Mouse (Mus musculus) retina, postnatal 7 days (tissue): ENCODE measurements around the gene Tmem245.

ENCODE experiments used
- DNase-seq: peaks from one replicate; pipeline ENCODE4 v3.0.0-alpha.2; 2012; ENCODE audit warnings: low read depth, low spot score

The Tmem245 gene

DNA sequence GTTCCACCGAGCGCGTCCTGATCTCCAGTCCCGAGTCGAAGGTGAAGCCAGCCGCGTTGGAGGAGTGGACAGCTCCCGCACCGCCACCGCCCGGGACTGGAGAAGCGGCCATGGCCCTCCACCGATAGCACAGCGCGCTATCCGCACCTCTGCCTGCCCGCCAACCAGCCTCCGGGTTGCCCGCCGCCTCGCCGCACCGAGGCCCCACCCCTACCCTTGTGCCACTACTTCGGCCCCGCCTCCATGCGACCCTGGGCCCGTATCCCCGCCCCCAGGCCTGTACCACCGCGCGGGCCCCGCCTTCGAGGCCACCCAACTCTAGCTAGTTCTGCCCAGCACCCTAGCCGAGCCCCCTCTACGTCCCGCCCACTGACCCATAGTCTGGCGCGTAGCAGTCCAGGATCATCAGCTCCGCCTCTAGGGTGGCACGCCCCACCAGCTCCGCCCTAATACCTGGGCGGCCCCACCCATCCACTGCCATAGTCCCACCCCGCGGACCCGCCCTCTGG, 82.2 kb downstream of the Tmem245 start, which contains the start of gene Ctnnal1:
TSS of gene Ctnnal1 (minus strand) at position 186 of the 509 bp plus-strand sequence.
- peak; percentile 79 for DNase-seq

DNA sequence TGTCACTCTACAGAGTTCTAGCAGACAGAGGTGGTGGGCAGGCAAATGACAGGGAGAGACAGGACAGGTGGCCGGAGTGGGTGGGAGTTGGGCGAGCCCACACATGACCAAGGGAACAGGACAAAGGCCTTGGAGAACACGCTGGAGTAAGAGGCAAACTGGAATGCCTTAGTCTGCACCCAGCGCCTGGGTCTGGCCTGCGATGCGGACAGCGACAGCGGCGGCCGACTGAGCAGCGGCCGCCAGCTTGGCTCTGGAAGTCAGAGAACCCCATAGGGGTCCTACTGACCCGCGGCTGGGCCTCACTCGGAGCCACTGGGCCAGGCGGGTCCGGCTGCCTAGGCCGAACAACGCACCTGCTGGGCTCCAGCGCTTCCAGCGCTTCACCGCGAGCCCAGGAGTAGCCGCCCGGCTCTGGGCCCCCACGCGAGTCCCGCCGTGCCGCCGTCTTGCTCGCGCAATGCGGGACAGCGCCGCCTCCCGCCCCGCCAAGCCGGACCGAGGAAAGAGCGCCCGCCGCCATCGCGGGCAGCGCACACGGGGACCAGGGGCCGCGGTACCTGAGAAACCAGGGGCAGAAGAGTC, 82.7 kb downstream of the Tmem245 start:
- peak; percentile 4 for DNase-seq

DNA sequence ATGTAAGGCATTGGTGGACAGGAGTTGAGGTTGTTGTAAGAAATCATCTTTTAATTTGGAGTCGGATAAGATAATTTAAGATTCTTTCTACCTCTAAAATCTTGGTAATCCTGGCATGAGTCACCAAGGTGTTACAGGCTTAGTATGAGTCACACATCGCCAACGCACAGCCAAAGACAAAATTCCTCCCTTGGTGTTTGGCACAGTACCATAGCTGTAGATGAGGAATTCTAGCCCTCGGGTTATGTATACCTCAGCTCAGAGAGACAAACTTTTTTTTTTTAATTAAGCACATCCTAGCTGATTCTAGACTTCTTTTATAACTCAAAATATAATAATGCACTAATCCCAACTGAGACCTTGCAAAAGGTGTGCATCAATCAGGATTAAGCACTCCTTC, 83.2 kb downstream of the Tmem245 start:
- DNase-seq: no peak

DNA sequence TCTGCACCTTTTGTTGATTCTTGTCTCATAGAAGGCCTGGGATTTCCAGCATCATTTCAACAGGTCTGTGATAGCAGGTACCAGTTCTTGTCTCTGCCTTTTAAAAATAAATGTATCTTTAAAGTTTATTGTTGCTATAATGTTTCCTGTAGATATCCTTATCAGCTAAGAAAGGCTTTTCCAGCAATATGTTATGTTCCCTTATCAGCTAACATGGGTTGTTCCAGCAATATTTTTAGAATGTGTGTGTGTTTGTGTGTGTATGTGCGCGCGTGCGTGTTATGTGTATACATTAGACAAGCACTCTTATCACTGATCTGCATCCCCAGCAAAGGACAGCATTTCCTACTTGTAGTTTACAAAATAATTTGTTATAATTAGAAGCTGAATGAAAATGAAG, 85.7 kb downstream of the Tmem245 start:
- DNase-seq: no peak

DNA sequence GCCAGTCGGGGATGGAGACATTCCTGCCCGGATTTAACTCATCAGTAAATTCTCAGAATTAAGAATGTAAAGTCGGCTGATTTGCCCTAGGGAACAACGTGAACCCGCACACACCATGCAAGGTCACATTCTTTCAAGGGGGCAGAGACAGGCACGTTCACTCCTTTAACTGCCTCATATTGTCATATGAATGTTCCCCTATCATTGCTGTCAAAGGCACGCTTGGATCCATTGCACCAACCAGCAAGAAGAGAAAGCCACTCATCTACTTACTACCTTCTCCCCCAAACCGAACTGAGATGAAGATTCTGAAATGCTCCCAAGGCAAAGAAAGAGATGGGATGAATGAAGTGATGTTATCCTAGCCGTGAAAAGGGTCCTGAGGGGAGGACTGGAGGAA, 88.5 kb downstream of the Tmem245 start:
- DNase-seq: no peak

DNA sequence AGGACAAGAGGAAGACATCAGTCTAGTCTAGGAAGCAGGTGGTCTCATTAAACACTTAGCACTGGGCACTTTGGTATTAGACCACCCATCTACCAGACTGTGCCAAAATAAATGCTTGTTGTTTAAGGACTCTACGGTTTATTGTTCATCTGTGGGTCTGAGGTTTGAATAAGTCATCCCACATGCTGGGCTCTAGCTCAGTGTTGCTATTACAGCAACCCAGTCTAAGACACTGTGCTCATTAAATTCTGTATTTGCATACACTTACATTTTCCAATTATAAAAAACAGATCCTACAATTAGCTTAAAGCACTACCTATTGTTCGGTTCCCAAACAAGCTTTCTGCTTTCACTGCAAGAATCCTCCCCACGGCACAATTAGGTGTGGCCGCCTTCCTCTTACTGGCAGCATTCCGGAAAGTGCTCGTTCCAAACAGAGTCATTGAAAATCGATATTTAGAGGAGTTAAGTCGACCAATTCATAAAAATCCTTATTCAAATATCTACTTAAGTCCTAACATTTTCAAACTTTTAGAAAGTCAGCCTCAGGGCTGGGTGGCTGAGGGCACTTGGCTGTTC, 90.8 kb downstream of the Tmem245 start:
- DNase-seq: no peak

DNA sequence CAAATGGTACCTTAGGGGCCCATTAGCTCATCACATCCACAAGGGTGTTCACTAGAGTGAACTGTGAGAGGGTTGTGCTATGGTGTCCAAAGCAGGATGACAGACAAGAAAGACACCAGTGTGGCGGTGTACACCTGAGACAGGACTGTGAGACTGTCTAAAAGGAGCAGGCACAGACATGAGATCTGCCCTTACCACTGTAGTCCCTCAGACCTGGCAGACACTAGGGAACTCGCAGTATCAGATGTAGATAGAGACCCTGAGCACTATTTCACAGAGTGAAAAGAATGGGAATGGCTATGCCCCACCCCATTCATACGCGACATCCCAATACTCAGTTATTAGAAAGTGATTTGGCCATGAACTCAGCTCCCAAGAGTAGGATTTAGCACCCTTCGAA, 91.3 kb downstream of the Tmem245 start:
- DNase-seq: no peak

DNA sequence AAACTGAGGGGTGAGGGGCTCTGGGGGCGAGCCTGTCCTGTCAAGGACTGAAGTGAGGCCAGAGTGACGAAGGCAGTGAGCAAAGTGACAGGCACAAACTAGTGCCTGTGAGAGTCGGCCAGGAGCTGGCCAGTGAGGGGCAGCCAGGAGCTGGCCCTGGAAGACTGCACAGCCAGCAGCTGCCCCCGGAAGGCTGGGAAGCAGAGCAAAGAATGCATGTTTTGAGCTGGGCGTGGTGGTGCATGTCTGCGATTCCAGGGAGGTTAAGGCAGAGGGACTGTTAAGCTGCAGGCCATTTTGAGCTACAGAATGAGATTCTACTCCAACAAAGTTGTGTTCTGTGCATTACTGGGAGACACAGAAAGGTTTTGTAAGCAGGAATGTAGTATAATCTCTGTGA, 96.5 kb downstream of the Tmem245 start:
- DNase-seq: no peak

DNA sequence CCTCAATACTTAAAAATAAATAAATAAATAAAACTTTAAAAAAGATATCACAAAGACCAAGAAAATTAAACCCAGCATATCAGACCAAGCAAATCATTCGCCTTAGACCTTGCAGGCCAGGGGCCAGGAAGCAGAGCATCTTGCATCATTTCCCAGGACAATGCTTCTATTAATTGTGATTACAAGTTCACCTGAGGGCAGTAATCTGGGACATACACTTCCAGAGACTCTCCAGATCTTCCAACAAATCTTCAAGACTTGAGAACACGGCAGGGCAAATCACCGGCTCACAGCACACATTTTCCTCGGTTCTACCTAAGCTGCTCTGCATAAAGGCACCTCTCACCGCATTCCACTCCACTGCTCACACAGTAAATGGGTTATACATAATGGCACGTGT, 99.2 kb downstream of the Tmem245 start:
- no peak for DNase-seq

DNA sequence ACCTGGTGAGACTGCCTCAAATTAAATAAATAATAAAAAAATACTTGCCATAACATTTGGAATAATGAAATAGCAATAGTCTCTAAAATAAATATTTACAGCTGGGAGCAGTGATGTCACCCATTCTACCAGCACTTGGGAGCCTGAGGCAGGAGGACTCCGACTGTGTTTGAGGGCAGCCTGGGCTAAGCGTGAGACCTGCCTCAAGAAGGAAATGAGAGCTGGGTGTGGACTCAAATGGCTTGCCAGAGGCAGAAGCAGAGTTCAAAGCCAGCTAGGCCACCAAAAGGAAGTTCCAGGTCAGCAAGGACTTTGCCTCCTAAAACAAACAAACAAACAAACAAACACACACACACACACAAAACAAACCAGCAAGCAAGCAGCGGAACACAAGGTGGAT, 99.8 kb downstream of the Tmem245 start:
- no peak for DNase-seq

DNA sequence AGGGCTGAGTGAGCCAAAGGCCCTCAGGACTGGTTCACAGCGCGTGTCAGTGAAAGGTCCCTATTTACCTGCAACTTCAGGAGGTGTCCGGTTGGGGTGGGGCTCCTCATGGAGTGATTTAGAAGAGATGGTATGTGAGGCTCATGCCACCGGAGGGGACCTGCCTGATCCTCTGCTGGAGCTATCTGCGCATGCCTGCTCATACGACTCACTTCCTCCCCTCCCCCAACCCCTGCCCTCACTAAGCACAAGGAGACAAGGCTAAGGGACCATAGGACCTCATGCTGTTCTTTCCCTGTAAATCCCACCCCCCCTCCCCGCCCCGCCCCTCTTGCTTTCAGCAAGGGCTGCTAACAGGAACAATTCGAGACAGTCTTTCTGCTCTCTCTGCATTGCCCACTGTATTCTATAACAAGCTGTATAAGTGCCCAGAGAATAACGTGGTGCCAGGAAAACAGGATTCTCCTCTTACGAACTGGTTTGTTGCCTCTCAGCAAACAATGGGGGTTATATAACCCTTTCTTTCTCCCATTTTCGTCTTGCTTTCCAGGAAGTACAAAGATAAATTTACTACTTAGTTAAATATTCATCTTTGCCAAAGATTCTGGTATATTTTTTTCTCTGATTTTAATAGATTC, 101.2 kb downstream of the Tmem245 start:
- no peak for DNase-seq

DNA sequence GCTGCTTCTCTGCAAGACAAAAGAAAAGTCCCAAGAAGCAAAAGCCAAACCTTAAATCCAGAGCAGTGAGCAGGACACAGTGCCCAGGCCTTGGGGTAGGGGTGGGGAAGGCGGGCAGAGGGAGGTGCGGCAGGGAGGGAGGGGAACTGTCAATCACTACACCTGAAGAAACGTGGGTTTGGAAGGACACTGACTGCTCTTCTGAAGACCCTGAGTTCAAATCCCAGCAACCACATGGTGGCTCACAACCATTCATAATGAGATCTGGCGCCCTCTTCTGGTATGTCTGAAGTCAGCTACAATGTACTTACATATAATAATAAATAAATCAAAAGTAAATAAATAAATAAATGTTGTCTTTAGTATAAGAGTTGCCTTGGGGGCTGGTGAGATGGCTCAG, 102.3 kb downstream of the Tmem245 start:
- no peak for DNase-seq

DNA sequence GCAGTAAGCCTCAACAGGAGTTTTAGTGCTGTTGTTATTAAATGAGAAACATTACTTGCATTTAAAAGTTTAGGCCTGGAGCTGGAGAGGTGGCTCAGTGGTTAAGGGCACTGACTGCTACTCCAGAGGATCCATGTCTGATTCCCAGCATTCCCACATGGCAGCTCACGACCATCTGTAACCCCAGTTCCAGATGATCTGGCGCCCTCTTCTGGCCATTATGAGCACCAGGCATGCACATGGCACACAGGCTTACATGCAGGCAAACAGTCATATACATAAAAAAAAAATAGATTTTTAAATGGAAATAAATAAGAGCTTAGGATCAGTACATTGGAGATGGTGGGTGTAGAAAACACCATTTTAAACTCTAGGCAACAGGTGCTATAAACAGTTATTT, 103.3 kb downstream of the Tmem245 start:
- no peak for DNase-seq

DNA sequence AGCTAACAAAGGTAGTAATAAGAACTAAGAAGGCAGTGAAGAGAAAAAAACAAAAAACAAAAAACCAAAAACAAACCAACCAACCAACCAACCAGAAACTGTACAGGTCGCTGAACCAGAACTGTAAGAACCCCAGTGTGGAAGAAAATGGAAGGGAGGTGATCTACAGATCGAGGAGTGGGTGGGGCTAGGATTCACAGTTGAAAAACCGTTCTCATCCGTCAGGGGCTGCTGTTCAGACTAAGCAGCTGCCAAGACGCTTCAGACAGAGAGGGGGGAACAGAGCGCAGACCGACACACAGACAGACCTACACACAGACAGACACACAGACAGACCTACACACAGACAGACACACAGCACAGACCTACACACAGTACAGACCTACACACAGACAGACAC, 104.7 kb downstream of the Tmem245 start:
- DNase-seq: no peak

DNA sequence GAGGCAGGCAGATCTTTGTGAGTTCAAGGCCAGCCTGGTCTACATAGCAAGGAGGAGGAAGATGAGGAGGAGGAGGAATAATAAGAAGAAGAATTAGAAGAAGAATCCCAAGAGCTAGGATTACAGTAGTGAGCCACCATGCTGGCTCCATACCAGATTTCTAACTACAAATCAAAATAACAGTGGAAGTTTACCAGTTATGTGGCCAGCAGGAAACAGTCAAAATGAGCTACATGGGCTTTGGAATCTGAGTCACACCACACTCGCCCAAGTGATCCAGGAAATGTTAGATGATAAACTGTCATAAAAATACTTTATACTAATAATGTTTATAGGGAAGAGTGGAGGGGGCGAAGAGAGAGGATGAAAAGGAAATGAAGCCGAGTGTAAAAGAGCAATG, 106.9 kb downstream of the Tmem245 start:
- no peak for DNase-seq

DNA sequence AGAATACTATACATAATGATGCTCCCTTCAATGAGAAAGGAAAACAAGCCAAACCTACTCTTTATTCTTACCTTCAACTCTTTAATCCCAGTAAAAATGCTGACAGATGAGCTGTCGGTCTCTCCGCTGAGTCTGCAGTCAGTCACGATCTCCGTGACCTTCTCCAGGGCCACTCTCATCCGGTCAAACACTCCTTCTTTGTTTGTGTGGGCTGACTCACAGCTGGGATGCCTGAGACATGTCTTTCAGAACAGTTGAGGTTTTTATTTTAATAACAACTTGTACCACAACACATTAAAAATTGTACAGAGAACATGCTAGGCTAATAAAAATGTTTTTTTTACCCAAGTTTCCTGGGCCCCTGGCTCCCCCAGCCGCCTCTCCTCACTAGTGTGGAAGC, 109.6 kb downstream of the Tmem245 start:
- DNase-seq: no peak

DNA sequence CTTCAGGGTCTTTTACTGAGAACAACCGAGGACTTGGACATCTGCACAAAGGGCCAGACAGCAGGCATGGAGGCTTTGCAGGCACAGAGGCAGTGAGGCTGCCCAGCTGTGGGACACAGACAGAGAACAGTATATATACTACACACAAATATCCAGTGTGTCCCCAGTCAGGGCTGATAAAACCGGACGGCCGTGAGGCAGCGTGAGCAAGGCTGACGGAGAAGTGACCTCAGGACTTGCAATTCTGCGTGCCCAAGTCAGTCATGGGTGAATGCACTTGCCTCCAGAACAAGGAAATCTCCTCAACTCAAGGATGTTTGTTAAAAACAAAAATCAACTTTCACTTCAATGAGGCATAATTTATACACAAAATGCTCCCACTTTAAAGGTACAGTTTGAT, 115.2 kb downstream of the Tmem245 start:
- DNase-seq: no peak

DNA sequence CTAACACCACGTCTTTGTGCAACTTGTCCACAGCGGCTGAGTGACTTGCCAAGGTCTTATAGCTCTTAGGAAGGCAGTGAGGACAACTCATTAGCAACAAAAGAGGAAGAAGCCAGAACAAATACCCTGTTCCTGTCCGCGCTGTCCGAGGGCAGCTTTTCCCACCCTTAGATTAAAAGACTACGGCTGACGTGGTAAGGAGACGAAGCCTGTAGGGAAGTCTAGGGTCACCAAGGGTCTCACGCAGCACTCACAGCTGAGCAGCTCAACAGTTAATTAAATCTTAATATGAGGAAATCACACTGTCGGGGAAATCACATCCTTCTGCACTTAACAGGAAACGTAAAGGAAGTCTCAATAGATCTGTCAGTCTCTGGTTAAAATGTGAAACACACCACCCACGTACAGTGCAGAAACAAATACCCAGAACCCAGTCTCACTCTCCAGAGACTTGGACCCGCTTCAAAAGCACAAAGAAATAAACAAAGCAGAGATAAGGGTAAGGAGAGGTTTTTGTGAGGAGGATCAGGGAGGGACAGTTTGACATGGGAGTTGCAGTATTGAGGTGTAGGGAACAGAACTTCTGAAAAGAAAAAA, 116.1 kb downstream of the Tmem245 start:
- no peak for DNase-seq

DNA sequence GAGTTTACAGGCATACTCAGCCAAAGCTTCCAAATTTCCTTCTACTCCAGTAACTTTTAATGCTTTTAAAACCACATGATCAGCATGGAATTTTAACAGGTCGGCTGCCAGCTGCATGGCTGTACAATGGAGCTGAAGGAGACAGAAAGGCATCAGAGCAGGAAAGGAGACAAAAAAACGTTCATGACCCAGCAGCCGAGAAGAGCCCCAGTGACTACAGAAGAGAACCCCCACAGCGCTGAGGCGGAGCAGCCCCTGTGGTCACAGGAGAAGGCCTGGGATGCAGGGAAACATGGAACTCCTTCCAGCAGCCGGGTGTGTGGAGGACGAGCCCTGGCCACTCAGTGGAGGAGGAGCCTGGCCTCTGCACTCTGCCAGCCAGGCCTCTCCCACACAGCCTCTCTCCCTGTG, 117.7 kb downstream of the Tmem245 start:
- no peak for DNase-seq

DNA sequence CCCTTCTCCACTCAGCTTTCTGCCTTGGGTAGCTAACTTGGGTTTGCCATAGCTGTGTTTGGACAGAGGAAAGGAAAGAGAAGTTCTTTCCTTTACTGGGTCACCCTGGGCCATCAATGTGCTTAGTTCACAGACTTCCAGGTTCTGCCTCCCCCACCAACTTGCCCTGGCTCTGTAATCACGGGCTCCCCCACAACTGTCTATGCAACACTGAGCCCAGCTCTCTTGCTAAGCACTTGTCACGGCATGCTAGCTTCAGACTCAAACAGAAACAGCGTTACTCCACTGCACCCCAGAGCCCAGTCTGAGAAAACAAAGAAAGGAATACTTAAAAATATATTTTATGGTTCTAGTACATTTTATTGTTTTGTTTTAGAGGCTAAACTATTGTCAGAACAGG, 118.3 kb downstream of the Tmem245 start:
- DNase-seq: no peak

DNA sequence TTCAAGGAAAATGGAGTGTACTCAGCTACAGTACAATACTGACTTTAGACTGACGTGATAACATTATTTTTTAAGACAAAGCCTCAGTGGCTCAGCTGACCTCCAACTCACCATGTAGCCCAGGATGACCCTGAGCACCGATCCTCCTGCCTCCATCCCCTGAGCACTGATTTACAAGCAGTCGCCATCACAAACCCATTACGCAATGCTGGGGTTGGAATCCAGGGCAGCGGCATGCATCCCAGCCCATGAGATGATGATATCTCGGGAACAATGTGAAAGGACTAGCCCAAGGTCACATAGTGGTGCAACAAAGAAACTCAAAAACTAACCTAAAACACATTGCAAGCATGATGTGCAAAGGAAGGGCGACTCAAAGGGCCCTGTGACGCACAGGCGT, 123.0 kb downstream of the Tmem245 start:
- DNase-seq: no peak

DNA sequence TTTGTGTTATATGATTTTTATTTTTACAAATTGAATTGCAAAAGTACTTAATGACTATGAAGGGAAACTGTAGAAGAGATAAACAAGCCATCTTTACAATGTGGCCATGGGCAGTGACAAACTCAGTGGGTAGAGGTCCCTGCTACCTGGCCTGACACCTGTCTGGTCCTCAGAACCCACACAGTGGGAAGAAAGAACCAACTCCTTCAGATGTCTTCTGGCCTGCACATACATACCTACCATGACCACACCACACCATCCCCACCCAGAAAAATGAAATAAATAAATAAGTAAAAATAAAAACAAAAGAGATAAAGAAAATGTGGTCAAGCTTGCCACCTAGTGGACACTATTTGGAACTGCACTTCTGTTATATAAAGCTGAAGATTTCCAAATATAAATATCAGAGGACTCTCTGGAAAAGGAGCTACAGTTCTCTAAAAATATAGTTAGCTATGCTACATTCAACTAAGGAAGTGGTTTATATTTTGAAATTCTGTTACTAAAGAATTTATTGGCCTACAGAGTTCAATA, 127.2 kb downstream of the Tmem245 start:
- no peak for DNase-seq
